Mouse (Mus musculus) stomach, postnatal 0 days (tissue): ENCODE results near the gene Dusp12.

ENCODE experiments used
- CTCF ChIP-seq: IDR thresholded peaks from 2 replicates; pipeline ENCODE4 v1.5.1; 2016; ENCODE audit warnings: antibody characterized with exemption, low read depth, mild to moderate bottlenecking, moderate library complexity
- EP300 ChIP-seq: optimal IDR thresholded peaks from 2 replicates; pipeline ENCODE3; 2016; ENCODE audit warnings: antibody characterized with exemption

- TF ChIP-seq CTCF (peak; percentile 16; the same call in 1 of the 2 replicates), EP300 (no peak)
These were observed 22.3 kb upstream of the Dusp12 start for GRCm38 (mm10) chr1:170907456-170908191.
